Mouse (Mus musculus): Measurements from ENCODE around the gene Galnt12. TPM values are rescaled to one million over a fixed set of nuclear protein-coding genes. Genes with fewer than 3 reads are reported as not detected.

The Galnt12 gene
- polyA plus RNA-seq, 1 experiment from 2014 or later: 2.2 TPM

GRCm38 (mm10) chr4:47057510-47058325, 34.0 kb upstream of the Galnt12 start:
- H3K9me3 ChIP-seq: no peaks in the 10 kb centered on the region
- H3K4me3 ChIP-seq: peak overlapping the region; percentile 83
- WGBS: 35% methylated on average over 25 of the region's 25 CpGs
- H3K36me3 ChIP-seq: no peaks in the 10 kb centered on the region
- H3K27me3 ChIP-seq (ENCODE audit: insufficient read depth, poor library complexity, severe bottlenecking): peaks cover 33% of the 10 kb centered on the region
- H3K27ac ChIP-seq: peak overlapping the region; percentile 90
- DNase-seq (ENCODE audit: low spot score): no peak
- H3K4me1 ChIP-seq: peaks cover 5% of the 10 kb centered on the region; the same call in 1 of the 2 replicates

GRCm38 (mm10) chr4:47060900-47061299, 30.8 kb upstream of the Galnt12 start:
- DNase-seq (ENCODE audit: low spot score): no peak
- 4% methylated on average over 1 of the region's 1 CpGs for WGBS
- H3K27ac ChIP-seq: no peak overlapping the region
- H3K36me3 ChIP-seq: no peaks in the 10 kb centered on the region
- peaks cover 5% of the 10 kb centered on the region; the same call in 1 of the 2 replicates for H3K27me3 ChIP-seq (ENCODE audit: insufficient read depth, poor library complexity, severe bottlenecking)
- H3K4me1 ChIP-seq: peaks cover 5% of the 10 kb centered on the region; the same call in 1 of the 2 replicates
- H3K9me3 ChIP-seq: no peaks in the 10 kb centered on the region
- H3K4me3 ChIP-seq: no peak overlapping the region

- H3K4me3 ChIP-seq: no peak overlapping the region
- H3K9me3 ChIP-seq: no peaks in the 10 kb centered on the region
- no peak overlapping the region for H3K27ac ChIP-seq
- DNase-seq (ENCODE audit: low spot score): no peak
- WGBS: 47% methylated on average over 2 of the region's 2 CpGs
- H3K36me3 ChIP-seq: no peaks in the 10 kb centered on the region
- no peaks in the 10 kb centered on the region for H3K4me1 ChIP-seq
- no peaks in the 10 kb centered on the region for H3K27me3 ChIP-seq (ENCODE audit: insufficient read depth, poor library complexity, severe bottlenecking)
Observed at GRCm38 (mm10) chr4:47075054-47075453, 16.7 kb upstream of the Galnt12 start.

- H3K36me3 ChIP-seq: no peaks in the 10 kb centered on the region
- 88% methylated on average over 17 of the region's 17 CpGs for WGBS
- no peaks in the 10 kb centered on the region for H3K27me3 ChIP-seq (ENCODE audit: insufficient read depth, poor library complexity, severe bottlenecking)
- no peak overlapping the region for H3K4me3 ChIP-seq
- no peak for DNase-seq (ENCODE audit: low spot score)
- H3K27ac ChIP-seq: no peak overlapping the region
- H3K4me1 ChIP-seq: no peaks in the 10 kb centered on the region
- no peaks in the 10 kb centered on the region for H3K9me3 ChIP-seq
Observed at GRCm38 (mm10) chr4:47079997-47080646, 11.6 kb upstream of the Galnt12 start.

- Histone ChIP-seq H3K36me3 (no peaks in the 10 kb centered on the region), H3K27ac (no peak overlapping the region), H3K9me3 (no peaks in the 10 kb centered on the region), H3K4me3 (no peak overlapping the region), H3K27me3 (ENCODE audit: insufficient read depth, poor library complexity, severe bottlenecking) (no peaks in the 10 kb centered on the region), H3K4me1 (no peaks in the 10 kb centered on the region)
- WGBS: 83% methylated on average over 4 of the region's 4 CpGs
- no peak for DNase-seq (ENCODE audit: low spot score)
Observed at GRCm38 (mm10) chr4:47080647-47081010, 11.1 kb upstream of the Galnt12 start.

GRCm38 (mm10) chr4:47083824-47084223, 7.9 kb upstream of the Galnt12 start:
- Histone ChIP-seq H3K4me3 (no peak overlapping the region), H3K27ac (no peak overlapping the region), H3K36me3 (no peaks in the 10 kb centered on the region), H3K27me3 (ENCODE audit: insufficient read depth, poor library complexity, severe bottlenecking) (peaks cover 6% of the 10 kb centered on the region; the same call in 1 of the 2 replicates), H3K4me1 (no peaks in the 10 kb centered on the region), H3K9me3 (no peaks in the 10 kb centered on the region)
- WGBS: 86% methylated on average over 7 of the region's 7 CpGs
- no peak for DNase-seq (ENCODE audit: low spot score)

- no peak for DNase-seq (ENCODE audit: low spot score)
- Histone ChIP-seq H3K4me1 (peaks cover 15% of the 10 kb centered on the region), H3K27me3 (ENCODE audit: insufficient read depth, poor library complexity, severe bottlenecking) (peaks cover 48% of the 10 kb centered on the region), H3K36me3 (no peaks in the 10 kb centered on the region), H3K9me3 (no peaks in the 10 kb centered on the region), H3K4me3 (no peak overlapping the region), H3K27ac (no peak overlapping the region)
- WGBS: 87% methylated on average over 7 of the region's 7 CpGs
Observed at GRCm38 (mm10) chr4:47088671-47089070, 3.0 kb upstream of the Galnt12 start.

- Histone ChIP-seq H3K9me3 (no peaks in the 10 kb centered on the region), H3K4me3 (peak overlapping the region; percentile 89), H3K27ac (peak overlapping the region; percentile 4; the same call in 1 of the 2 replicates), H3K4me1 (peaks cover 15% of the 10 kb centered on the region), H3K27me3 (ENCODE audit: insufficient read depth, poor library complexity, severe bottlenecking) (peaks cover 77% of the 10 kb centered on the region), H3K36me3 (no peaks in the 10 kb centered on the region)
- DNase-seq (ENCODE audit: low spot score): peak; percentile 70
- 3% methylated on average over 21 of the region's 21 CpGs for WGBS
Observed at GRCm38 (mm10) chr4:47092387-47093021, 795 bp downstream of the Galnt12 start.

- H3K4me1 ChIP-seq: peaks cover 15% of the 10 kb centered on the region
- peaks cover 77% of the 10 kb centered on the region for H3K27me3 ChIP-seq (ENCODE audit: insufficient read depth, poor library complexity, severe bottlenecking)
- H3K9me3 ChIP-seq: no peaks in the 10 kb centered on the region
- H3K36me3 ChIP-seq: no peaks in the 10 kb centered on the region
- WGBS: 33% methylated on average over 9 of the region's 9 CpGs
- no peak overlapping the region for H3K4me3 ChIP-seq
- H3K27ac ChIP-seq: no peak overlapping the region
- DNase-seq (ENCODE audit: low spot score): no peak
Observed at GRCm38 (mm10) chr4:47093161-47093560, 1.5 kb downstream of the Galnt12 start.

- Histone ChIP-seq H3K4me1 (peaks cover 15% of the 10 kb centered on the region), H3K36me3 (no peaks in the 10 kb centered on the region), H3K4me3 (no peak overlapping the region), H3K27me3 (ENCODE audit: insufficient read depth, poor library complexity, severe bottlenecking) (peaks cover 73% of the 10 kb centered on the region), H3K9me3 (no peaks in the 10 kb centered on the region), H3K27ac (no peak overlapping the region)
- 48% methylated on average over 6 of the region's 6 CpGs for WGBS
- DNase-seq (ENCODE audit: low spot score): no peak
Observed at GRCm38 (mm10) chr4:47093647-47094046, 1.9 kb downstream of the Galnt12 start.

- 89% methylated on average over 10 of the region's 10 CpGs for WGBS
- no peak for DNase-seq (ENCODE audit: low spot score)
- Histone ChIP-seq H3K9me3 (no peaks in the 10 kb centered on the region), H3K4me1 (peaks cover 13% of the 10 kb centered on the region), H3K36me3 (no peaks in the 10 kb centered on the region), H3K27ac (no peak overlapping the region), H3K27me3 (ENCODE audit: insufficient read depth, poor library complexity, severe bottlenecking) (no peaks in the 10 kb centered on the region), H3K4me3 (no peak overlapping the region)
Observed at GRCm38 (mm10) chr4:47103561-47103960, 11.9 kb downstream of the Galnt12 start.

GRCm38 (mm10) chr4:47111885-47112284, 20.2 kb downstream of the Galnt12 start:
- DNase-seq (ENCODE audit: low spot score): no peak
- WGBS: 44% methylated on average over 9 of the region's 9 CpGs
- H3K27me3 ChIP-seq (ENCODE audit: insufficient read depth, poor library complexity, severe bottlenecking): no peaks in the 10 kb centered on the region
- no peak overlapping the region for H3K4me3 ChIP-seq
- H3K9me3 ChIP-seq: no peaks in the 10 kb centered on the region
- H3K27ac ChIP-seq: no peak overlapping the region
- peaks cover 30% of the 10 kb centered on the region for H3K4me1 ChIP-seq
- H3K36me3 ChIP-seq: no peaks in the 10 kb centered on the region; the same call in 1 of the 2 replicates

GRCm38 (mm10) chr4:47112560-47112959, 20.9 kb downstream of the Galnt12 start:
- peak; percentile 73 for DNase-seq (ENCODE audit: low spot score)
- no peaks in the 10 kb centered on the region for H3K9me3 ChIP-seq
- WGBS: 53% methylated on average over 9 of the region's 9 CpGs
- no peaks in the 10 kb centered on the region; the same call in 1 of the 2 replicates for H3K36me3 ChIP-seq
- no peak overlapping the region for H3K27ac ChIP-seq
- H3K4me3 ChIP-seq: no peak overlapping the region
- peaks cover 30% of the 10 kb centered on the region for H3K4me1 ChIP-seq
- H3K27me3 ChIP-seq (ENCODE audit: insufficient read depth, poor library complexity, severe bottlenecking): no peaks in the 10 kb centered on the region

All from heart, embryonic 10.5 days (tissue).